Mouse (Mus musculus): ENCODE data around the gene Ppp1r18.

Gene Ppp1r18

DNA sequence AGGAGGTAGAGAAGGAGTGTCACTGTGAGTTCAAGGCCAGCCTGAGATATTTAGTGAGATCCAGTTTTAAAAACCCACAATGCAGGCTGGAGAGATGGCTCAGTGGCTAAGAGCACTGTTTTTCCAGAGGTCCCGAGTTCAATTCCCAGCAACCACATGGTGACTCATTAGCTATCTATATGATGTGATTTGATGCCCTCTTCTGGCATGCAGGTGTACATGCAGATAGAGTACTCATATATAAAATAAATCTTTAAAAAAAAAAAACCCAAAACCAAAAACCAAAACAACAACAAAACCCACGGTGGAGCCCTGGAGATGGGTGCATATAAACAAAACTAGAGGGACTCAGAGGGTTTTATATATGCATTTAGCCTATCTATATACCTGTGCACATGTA is 42.2 kb downstream of the Ppp1r18 start:
- DNase-seq (ENCODE audit: extremely low read depth, low read depth, low spot score), result no peak

DNA sequence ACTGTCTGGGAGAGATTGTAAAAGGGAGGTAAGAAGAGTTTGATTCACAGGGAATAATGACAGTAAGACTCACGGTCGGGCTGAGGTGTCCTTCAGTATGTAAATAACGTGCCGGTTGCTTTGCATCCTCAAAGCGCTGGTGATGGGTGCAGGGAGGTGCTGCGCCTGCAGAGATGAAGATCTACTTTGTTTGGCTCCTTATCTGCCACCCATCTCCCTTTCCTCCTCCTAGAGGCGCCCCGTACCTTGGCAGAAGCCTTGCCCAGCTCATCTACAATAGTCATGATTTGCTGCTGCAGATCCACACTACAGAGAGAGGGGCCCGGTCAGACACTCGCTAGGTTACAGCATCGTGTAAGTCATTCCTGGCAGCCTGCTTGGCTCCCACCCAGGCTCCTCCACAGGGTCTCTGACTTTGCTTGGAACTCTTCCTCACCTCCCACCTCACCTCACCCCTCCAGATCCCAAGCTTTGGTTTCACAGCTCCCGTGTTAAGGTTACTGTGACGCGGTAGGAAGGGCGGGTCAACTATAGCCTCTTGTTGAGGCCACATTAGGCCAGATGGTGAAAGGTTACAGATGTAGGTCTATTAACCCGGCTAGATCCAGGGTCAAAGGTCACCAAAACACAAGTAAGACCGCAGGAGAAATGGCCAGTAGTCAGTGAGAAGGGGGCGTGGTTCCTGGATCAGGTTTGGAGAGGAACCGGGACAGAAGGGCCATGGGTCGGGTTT is 44.0 kb downstream of the Ppp1r18 start:
- DNase-seq (ENCODE audit: extremely low read depth, low read depth, low spot score), result no peak

DNA sequence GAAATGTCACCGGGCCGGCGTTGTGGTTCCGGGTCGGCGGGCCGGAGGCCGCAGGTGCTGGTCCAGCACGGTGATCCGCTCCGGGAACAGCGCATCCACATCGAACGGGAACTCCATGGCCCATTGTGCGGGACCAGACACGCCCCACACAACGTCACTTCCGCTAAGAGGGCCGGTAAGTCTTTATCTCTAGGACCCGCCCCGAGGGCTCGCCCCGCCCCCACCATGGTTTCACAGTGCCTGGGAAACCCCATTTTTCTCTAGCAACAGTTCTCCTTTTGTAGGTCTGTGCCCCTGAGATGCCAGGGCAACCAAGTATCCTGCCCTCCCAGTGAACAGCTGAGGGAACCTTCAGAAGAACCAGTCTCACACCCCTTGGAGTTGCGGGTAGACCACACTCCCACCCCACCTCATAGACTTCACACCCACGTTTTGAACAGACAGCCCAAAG is 44.6 kb downstream of the Ppp1r18 start, which contains the start of gene Atat1:
TSS of gene Atat1 (minus strand) at position 157 of the 451 bp plus-strand sequence.
- DNase-seq (ENCODE audit: extremely low read depth, low read depth, low spot score), result no peak

DNA sequence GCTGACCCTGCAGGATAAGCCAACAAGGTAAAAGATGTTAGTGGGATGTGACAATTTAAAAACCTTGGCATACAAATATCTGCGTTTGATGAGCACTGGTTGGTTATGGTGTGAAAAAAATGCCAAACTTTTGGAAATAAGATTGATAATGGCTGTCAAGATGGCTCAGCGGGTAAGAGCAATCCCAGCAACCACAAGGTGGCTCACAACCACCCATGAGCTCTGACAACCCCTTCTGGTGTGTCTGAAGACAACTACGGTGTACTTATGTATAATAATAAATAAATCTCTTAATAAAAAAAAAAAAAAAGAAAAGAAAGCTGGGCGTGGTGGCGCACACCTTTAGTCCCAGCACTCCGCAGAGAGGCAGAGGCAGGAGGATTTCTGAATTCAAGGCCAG is 49.6 kb downstream of the Ppp1r18 start:
- no peak for DNase-seq (ENCODE audit: extremely low read depth, low read depth, low spot score)

DNA sequence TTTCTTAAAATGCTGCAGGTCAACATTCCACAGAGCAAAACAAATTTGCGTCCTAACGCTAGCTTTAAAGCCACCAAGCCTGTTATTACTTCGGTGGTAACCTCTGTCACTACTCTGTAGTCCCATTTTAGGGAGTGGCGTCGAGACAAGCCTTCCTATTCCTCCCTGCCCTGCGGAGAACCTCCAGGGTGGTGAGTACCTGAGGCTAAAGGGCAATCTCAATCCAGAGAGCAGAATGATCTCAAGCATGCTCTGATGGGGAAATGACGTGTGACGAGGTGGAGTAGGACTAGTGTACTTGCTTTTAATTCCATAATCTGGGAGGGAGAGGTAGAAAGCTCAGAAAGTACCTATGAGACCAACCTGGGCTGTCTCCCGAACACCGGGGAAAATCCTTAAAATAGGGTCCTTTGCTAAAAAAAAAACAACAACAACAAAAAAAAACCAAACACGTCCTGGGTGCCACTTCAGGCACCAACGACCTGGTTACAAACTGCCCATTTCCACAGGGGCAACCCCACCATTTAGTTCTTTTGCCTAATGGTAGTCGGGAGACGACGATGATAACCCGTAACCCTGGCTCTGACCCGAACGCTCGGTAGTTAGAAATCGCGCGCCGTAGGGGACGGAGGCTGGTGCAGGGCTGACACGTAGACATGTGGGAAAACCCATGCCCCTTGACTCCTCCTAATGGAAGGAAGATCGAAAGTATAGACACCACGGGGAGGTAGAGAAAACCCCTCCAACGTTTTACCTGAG is 50.3 kb downstream of the Ppp1r18 start:
- no peak for DNase-seq (ENCODE audit: extremely low read depth, low read depth, low spot score)

DNA sequence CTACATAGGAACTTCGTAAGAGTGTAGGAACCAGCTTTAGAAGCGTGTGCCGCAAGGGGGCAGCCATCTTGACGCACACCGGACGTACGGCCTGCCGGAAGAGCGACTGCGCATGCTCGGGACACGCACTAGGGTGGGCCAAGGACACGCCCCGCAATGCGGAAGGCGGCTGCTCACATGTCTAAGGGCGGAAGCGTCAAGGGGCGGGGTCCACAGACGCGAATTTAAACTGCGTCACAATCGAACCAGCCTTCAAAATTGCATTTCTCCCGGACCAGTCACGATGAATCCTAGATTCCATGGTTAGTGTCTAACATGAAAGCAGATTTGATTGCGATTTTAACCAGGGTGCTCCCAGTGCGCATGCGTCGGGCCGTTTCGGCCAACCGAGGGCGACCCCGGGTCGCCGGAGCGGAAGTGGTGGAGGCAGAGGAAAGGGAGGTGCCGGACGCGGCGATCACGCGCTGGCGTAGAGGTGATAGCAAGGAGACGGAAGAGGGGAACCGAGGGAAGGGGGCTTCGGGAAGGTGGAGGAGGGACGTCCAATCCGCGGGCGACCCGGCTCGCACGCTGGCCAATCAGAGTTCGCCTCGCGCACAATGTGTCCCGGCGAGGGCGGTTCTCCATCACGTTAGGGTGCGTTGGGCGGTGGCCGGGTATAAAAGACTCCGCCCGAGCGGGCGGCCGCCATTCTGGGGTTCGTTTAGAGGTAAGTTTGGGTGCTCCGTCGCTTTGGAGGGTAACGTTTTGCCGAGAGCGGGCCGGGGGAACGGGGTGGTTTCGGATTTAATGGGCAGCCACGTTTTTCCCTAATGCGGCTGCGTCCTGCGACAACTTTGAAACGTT is 51.1 kb downstream of the Ppp1r18 start, which contains the start of the genes Mrps18b and Ppp1r10:
TSS of gene Mrps18b (minus strand) at position 93 of the 846 bp plus-strand sequence.
TSS of gene Ppp1r10 (plus strand) at position 138 of the 846 bp plus-strand sequence.
- DNase-seq (ENCODE audit: extremely low read depth, low read depth, low spot score), result peak; percentile 87

DNA sequence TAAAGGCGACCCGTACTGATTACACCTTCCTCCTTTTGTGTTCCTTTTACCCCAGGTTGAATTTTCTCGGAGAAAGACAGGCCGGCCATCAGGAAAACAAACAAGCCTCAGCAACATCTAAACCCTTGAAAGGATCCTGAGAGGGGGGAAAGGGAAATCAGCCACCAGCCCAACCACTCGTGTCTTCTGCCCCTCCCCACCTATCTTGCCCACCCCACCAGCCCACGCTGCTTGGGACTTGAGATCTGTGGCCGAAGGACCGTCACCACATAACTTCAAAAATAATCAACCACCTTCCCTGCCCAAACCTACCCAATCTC is 51.7 kb downstream of the Ppp1r18 start:
- no peak for DNase-seq (ENCODE audit: extremely low read depth, low read depth, low spot score)

DNA sequence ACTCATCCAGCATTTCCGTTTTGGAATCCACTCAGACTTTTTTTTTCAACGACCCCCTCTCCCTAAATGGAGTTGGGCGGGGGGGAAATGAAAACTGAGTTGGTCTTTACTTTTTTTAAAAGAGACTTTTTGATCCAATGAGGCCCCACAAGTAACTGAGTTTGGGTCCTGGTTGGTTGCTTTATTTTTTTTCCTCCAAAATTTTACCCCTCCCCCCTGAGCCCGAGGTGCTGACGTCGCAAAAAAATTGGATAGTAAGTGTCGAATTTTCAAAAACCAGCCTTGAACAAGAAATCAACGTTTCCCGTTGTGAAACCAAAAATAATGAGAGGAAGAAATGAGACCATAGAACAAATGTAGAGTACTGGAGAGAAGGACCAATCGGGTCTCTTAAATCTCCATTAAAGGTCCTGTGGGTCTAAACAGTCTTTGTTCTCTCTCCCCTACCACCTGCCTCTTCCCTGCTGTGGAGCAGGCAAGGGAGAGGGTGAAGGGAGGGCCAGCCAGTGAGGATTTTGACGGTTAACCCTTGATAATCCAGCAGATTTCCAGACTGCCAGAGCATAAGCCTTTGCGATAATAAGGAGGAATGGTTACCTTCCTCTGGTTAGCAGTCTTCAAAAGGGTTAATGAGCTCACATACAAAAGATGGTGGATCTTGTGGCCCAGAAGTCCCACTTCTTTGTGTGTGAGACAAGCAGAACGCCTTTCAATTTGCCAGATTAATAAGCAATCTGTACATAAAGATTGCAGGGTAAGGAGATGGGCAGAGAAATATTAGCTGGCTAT is 52.3 kb downstream of the Ppp1r18 start:
- no peak for DNase-seq (ENCODE audit: extremely low read depth, low read depth, low spot score)

DNA sequence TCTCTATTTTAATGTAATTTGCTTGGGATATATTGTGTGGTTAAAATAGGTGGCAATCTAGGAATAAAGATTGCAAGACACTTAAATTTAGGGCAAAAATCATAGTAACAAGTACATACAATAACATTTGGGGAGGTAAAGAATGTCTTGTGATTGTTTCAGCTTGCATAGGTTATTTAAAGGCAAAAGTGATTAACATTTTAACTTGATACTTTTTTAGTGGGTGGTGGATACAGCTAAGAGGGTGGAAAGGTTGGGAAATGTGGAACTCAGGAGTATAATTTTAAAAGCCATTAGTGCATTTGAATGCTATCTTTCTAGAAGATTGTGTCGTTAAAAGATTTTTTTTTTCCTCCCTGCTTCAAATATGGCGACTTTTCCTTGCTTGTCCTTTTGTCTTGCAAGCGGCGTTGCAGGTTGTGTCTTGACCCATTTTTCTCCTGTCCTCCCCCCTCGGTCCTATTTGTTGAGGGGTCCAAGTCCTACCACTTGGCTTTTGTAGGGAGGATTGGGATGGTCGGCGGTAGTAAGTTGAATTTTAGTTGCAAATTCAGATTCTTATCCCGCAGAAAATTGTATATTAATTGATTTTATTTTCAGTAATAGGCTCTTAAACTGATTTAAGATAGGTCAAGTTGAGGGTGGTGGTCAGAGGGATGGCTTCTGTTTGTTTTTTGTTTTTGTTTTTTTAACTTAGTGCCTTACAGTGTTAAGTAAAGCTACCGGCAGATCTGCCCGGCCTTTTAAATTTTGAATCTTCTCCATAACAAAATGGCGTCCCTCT is 53.1 kb downstream of the Ppp1r18 start:
- no peak for DNase-seq (ENCODE audit: extremely low read depth, low read depth, low spot score)

DNA sequence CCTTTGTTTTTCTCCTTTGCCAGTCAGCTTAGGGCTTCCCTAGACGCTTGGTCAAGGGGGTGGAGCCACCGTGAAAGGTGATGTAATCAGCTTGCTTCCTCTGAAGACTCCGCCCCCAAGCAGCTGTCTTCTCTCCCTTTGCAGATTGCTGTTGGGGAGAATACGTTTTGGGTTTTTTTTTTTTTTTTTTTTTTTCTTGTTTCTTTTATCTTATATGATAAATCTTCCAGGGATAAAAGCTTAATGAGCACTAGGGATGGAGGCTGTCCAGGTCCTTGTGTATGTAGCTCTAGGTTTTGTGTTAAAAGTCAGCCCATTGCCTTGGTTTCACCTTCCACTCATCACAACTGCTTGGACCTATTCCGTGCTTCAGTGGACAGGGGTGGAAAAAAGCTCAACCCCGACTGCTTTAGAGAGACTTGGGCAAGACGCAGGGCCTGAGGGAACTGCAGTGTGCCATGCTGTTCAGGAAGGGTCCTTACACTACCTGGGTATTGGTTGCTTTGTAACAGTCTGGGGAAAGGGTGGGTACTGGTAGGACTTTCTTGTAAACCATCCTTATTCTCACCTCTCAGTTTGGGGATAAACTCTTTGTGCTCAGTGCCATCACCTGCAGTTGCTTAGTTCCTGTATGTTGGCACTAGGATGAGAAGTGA is 53.8 kb downstream of the Ppp1r18 start:
- DNase-seq (ENCODE audit: extremely low read depth, low read depth, low spot score), result peak; percentile 78

DNA sequence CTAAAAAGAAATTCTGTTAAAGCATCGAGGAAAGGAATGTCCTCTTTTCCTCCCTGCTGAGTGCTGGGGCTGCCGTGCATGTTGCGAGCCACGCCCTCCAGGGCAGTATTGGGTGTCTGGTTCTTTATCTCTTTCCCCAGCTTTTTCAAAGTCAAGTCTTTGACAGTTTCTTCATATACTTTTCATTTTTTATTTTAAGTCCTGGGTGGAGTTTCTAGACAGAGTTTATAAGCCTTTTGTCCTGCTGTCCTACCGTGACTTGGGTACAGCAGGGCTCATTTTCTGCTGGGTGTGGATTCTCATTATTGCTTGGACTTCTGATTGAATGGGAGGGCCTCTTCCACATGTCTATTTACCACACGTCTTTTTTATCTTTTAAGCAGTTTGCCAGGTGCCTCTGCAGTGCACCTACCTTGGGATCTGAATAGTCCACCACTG is 54.5 kb downstream of the Ppp1r18 start:
- DNase-seq (ENCODE audit: extremely low read depth, low read depth, low spot score), result no peak

DNA sequence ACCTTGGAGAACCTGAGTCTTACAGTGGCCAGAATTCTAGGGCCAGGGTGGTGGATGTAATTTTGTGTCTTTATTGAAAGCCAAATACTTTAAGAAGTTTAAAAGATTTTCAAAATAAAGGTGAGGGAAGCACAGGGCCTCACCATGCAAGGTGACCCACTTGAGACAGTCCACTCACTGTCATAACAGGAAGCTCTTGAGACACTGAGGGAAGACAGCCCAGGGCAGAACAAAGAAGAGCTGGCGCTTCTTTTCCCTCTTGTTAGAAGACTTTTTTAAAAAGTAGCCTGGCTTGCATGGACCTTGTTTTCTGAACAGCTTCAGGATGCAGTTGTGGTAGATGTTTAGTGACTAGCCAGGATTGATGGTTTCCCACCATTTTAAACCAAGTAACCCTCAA is 55.0 kb downstream of the Ppp1r18 start:
- DNase-seq (ENCODE audit: extremely low read depth, low read depth, low spot score), result no peak

DNA sequence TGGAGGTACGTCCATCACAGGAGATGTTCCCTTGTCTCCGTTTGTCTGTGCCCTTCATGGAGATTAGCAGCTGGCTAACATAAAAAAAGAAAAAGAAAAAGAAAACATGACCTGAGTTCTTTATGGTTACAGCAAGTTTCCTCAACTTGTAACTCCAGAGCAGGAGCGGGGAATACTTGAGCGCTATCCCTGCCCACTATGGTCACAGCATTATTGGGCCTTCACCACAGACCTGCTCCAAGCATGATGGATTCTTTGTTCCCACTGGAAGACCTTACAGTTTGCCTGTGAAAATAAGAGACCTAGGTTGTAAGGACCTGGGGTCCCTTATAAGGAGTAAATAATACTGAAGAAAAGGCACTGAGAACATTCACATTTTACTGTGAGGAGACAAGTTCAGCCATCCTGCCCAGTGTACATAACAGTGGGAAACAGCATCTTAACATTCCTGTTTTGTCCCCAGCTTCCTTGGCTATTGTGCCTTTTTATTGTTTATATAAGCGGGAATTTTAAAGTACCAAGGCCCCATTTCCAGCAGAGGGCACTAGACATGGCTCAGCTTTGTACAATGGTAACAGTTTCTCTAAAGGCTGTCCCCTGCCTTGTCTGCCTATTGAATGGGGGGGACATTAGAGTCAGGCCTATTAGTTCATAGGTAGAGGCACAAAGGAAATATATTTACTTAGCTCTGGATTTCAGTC is 55.6 kb downstream of the Ppp1r18 start:
- no peak for DNase-seq (ENCODE audit: extremely low read depth, low read depth, low spot score)

DNA sequence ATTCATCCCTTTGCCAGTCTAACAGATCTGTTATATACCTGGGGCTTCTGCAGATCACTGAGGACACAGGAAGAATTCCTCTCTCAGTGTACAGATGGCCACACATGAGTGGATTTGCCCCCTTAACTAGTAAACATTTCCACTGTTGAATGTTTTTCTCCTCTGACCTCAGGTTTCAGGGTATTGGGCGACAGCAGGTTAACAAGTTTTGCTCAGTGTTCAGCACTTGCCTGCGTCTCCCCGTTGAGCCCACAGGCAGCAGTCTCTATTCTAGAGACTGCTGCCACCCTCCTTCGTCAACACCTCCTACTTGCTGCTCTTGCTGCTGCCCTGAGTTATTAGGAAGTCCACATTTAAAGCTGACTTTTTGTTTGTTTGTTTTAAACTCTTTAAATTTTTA is 56.3 kb downstream of the Ppp1r18 start:
- no peak for DNase-seq (ENCODE audit: extremely low read depth, low read depth, low spot score)

DNA sequence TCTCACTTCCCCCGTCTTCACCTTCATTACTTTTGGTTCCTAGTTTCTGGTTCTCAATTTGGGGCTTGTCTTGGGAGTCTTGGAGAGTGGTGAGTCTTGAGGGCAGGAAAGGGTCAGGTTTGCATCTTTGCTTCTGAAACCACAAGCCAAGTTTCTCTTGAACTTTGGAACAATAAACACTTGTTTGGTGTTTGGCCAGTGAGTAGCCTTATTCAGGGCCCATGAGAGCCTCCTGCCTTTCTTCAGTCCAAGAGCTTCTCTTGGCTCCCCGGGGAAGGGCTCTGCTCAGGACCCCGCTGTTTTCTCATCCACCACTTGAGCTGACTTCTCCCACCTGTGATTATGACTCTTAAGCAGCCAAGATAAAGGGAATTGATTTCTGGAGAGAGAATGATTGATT is 57.2 kb downstream of the Ppp1r18 start:
- DNase-seq (ENCODE audit: extremely low read depth, low read depth, low spot score), result no peak

DNA sequence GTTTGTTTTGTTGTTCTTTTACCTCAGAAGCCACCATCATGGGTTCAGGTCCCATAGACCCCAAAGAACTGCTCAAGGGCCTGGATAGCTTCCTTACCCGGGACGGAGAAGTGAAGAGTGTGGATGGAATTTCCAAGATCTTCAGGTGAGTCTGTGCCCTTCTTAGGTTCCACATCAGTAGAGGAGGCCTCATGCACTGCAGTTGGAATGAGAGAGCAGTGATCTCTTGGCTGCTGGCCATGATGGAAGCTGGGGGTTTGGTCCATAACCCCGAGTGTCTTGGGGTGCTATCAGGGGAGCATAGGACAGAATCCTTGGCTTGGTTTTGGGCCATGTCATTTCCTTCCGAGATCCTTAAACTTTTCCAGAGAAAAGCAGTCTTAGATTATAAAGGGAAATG is 57.9 kb downstream of the Ppp1r18 start:
- DNase-seq (ENCODE audit: extremely low read depth, low read depth, low spot score), result no peak

Data from fat pad, adult 2 months (tissue).